Mouse (Mus musculus) ovary, postnatal 36 days (tissue): ENCODE measurements at regions not wholly inside any gene's neighbourhood (a gene's known extent, or its start where the extent isn't known, plus 50 kb on each side); places are given as distances from the start of the nearest gene placed in this dataset.

ENCODE experiments used
- DNase-seq: peaks from one replicate; pipeline ENCODE4 v3.0.0; 2022; ENCODE audit warnings: low spot score, mixed read lengths

- no peak for DNase-seq
These were observed 87.1 kb downstream of the Ankrd50 start for GRCm38 (mm10) chr3:38397615-38397956.

- no peak for DNase-seq
These were observed 87.7 kb downstream of the Ankrd50 start for GRCm38 (mm10) chr3:38396760-38397614.

DNA sequence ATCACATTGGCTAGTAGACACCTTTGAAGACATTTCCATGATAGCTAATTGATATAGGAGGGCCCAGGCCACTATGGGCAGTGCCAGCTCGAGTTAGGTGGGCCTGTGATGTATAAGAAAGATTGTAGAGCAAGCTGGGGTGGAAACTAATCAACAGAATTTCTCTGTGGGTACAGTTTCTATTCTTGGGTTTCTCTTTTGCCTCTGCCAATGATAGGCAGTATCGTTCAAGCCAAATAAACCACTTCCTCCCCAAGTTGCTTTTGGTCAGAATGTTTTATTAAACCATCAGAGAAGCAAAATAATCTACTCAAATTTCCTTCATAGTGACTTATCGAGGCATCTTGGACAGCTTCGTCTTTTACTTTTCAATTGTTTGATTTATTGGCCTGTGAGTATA, 90.3 kb downstream of the Ankrd50 start:
- no peak for DNase-seq

DNA sequence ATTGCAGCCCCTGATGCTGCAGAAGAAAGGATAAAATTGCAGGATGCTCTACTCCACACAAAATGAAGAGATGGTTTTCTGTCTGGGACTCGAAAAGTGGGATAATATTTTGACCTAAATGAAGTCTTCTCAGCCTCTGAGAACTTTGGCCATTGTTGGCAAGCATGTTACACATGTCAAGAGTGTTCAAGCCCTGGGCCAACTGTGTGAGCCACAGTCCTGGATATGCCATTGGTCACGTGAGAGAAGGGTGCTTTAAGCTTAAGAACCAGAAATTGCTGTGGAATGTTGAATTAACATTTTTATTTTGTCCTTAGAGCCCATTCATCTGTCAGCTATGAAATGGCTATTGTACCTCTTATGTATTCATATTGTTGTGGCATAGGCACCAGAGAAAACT, 95.0 kb downstream of the Ankrd50 start:
- DNase-seq, result no peak

- no peak for DNase-seq
These were observed 95.7 kb downstream of the Ankrd50 start for GRCm38 (mm10) chr3:38388961-38389360.

DNA sequence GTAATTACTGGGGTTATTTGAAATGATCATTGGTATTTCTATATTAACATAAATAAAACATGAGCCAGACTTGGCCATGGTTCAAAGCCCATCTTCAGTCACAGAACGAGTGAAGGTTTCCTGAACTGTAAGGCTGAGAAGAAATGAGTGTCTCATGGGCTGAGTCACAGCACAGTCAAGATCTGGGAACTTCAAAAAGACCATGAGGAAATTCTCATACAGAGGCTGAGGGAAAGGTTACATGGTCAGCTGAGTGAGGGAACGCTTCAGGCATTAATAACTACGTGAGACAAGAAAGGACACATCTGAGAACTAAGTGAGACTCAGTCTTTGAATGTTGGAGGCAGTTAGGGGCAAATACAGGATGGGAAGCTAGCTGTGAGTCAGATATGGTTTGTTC, 101.9 kb downstream of the Ankrd50 start:
- no peak for DNase-seq

- no peak for DNase-seq
These were observed 103.0 kb downstream of the Ankrd50 start for GRCm38 (mm10) chr3:38381623-38382022.

DNA sequence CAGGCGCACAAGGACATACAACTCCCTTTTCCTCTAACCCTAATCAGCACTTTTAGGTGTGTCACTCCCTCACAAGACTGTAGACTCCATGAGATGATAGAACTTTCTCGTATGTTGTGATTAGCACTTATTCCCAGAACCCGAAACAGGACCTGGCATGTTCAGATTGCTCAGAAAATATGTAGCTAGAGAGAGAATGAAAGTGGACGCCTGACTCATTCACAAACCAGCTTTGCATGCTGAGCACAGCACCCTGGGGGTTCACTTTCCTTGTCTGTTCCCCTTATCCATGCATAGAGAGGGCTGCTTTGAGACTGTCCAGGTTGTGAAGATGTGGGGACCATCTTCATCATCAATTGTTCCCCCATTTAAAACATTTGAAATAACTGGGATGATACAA, 111.0 kb downstream of the Ankrd50 start:
- DNase-seq, result no peak

DNA sequence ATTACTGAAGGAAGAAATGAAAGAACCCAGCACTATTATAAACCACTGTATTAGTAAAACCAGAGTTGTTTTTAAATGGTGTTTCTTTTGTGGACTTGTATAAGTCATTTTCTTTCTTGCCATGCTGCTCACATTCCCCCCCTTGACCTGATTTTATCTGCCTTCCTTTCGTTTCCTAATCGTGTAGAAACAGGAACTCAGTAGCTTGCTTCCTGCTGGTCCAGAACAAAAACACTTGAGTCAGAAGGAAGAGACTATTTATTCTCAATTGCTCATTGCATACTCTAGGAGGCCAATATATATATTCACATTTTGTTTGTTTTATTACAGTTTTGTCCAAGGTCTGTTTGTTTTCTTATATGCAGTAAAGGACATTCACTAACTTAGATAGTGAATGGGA, 112.9 kb downstream of the Ankrd50 start:
- DNase-seq, result no peak

GRCm38 (mm10) chr3:38363888-38364287, 120.8 kb downstream of the Ankrd50 start:
- no peak for DNase-seq

DNA sequence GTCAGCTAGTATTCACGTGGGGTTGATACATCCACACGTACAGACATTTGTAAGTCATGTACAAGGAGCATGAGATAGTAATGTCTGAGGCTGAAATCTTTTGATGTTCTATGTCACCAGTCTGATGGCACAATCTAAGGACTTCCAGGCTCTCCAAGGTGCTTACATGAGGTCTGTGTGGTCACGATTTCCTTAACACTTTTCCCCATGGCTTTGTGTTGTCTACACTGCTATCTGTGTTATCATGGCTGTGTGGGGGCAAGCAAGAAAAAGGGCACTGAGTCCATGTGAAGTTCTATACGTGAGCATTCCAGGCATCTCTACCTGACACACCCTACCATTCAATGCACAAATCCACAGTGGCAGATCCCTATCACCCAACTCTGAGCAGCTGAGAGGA, 123.2 kb downstream of the Ankrd50 start:
- no peak for DNase-seq

- no peak for DNase-seq
These were observed 123.7 kb downstream of the Ankrd50 start for GRCm38 (mm10) chr3:38360974-38361373.

DNA sequence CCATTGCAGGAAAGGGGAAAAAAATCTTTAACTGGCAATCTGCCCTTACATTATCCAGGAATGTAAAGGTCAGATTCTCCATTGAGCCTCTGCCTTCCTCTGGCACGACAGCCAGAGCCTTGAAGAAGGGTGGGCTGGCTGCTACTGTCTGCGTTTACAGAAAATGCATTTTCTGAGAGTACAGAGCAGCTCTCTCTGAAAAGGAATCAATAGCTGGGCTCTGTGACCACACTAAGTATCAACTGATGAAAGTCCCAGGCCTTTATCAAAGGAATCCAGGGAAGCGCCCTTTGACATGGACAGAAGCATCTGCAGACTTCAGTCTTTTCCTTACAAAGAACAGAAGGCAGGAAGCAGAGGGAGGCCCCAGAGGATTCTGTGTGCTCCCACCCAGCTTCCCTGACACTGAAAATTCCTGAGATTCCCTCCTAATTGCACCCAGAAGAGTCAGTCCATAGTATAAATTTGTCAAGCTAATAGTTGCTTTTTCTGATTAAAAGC, 124.2 kb downstream of the Ankrd50 start:
- DNase-seq, result no peak

GRCm38 (mm10) chr3:38357905-38358491, 126.6 kb downstream of the Ankrd50 start:
- peak; percentile 19 for DNase-seq

DNA sequence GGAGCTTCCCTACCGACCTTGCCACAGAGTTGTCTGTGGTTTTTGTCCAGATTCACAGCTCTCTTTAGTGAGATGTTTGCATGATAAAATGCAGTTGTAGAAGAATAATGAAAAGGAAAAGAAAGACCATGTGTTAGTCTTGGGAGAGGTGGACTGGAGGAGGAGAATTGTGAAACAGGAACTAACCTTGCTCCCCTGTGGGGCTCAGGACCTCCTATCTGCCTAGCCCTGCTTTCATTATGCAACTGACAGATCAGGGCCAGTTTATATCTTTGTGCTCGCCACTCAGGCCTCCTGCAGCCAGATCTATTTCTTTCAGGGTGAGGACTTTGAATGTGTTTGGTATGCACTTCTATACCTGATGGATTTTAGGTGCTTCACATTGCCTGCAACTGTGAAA, 140.4 kb downstream of the Ankrd50 start:
- no peak for DNase-seq

DNA sequence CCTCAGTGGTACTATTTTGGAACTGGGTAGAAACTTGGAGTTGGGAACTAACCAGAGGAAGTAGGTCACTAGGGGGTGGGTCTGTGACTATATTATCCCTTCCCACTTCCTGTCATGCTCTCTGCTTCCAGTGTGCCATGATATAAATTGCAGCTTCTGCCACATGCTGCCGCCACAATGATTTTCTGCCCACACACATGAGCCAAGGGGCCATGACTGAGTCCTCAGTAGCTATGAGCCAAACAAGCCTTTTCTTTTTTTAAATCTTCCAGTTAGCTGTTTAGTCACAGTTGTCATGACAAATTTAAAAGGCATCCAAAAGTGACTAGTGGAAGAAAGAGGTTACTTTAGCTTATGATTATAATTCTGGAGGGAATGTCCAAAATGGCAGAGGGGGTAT, 143.0 kb downstream of the Ankrd50 start:
- no peak for DNase-seq

- no peak for DNase-seq
These were observed 151.2 kb downstream of the Ankrd50 start for GRCm38 (mm10) chr3:38333321-38333910.

DNA sequence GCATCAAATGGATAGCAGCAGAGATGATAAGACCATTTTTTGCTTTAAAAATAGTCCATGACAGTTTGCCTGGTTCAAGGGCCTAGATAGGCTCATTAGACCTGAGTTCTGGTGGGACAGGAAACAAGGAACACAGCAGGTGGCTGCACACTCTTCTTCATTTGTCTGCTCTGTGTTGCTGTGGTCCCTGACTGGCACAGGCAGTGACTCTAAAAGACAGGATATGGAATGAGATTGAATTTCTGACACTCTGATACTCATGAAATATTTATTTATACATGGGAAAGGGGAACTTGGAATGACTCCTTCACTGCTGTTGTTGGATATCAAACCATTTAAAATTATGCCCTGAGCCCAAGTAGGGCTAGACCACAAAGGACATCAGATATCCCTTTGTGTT, 153.5 kb downstream of the Ankrd50 start:
- no peak for DNase-seq

GRCm38 (mm10) chr3:38327286-38327685, 157.4 kb downstream of the Ankrd50 start:
- no peak for DNase-seq

- DNase-seq, result no peak
These were observed 158.4 kb downstream of the Ankrd50 start for GRCm38 (mm10) chr3:38326211-38326610.

DNA sequence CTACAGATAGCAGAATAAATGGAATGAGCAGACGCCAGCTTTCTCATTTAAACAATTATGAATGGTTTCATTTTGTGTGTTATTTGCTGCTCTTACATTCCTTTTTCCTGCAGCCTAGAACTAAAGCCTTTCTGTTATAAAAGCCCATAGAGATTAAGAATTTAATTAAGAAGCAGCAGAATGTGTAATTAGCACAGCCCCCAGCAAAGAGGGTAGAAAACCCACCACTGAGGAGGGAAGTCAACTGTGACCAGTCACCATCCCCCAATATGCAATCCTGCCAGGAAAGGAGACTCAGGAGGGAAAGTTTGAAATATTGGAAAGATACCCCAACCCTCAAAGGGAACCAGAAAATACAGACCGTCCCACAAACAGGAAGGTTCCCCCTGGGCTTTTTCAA, 160.0 kb downstream of the Ankrd50 start:
- DNase-seq, result no peak

GRCm38 (mm10) chr3:38322426-38322825, 162.2 kb downstream of the Ankrd50 start:
- DNase-seq, result peak; percentile 15

- no peak for DNase-seq
These were observed 163.0 kb downstream of the Ankrd50 start for GRCm38 (mm10) chr3:38321620-38322019.
